Mouse (Mus musculus) embryonic fibroblast, embryonic 13.5 days (primary cell): ENCODE measurements around the gene Zmiz1. TPM values are rescaled to one million over a fixed set of nuclear protein-coding genes. Genes with fewer than 3 reads are reported as not detected.
A peak's percentile ranks its signal among the peaks of the same experiment; 100 is the strongest.

ENCODE experiments used
- H3K27ac ChIP-seq: 2 replicates; pipeline ENCODE4 v1.5.1; 2012; ENCODE audit warnings: low read length, control low read depth, inconsistent platforms; ENCODE audit not compliant: insufficient read depth
- H3K4me1 ChIP-seq: 2 replicates; pipeline ENCODE4 v1.6.1; 2011; ENCODE audit warnings: low read length; ENCODE audit not compliant: control insufficient read depth, insufficient read depth
- H3K4me3 ChIP-seq: 2 replicates; pipeline ENCODE4 v1.5.1; 2011; ENCODE audit warnings: mild to moderate bottlenecking, control low read depth, low read length; ENCODE audit not compliant: insufficient read depth
- CTCF ChIP-seq: IDR thresholded peaks from 2 replicates; pipeline ENCODE4 v1.5.1; 2011; ENCODE audit warnings: mild to moderate bottlenecking, control low read depth, low read length, moderate library complexity, borderline replicate concordance; ENCODE audit not compliant: insufficient read depth
- POLR2A ChIP-seq: IDR thresholded peaks from 2 replicates; pipeline ENCODE4 v1.6.1; 2011; ENCODE audit warnings: low read depth, mild to moderate bottlenecking, control low read depth, low read length, moderate library complexity
- polyA plus RNA-seq: library from polyadenylated mRNA; stranded (reverse); fragments of >200 nt; gene quantifications from 2 replicates; pipeline ENCODE4 v1.2.4, GENCODE M21; 2011; ENCODE audit warnings: low read depth; ENCODE audit not compliant: missing spikeins, insufficient read length

Gene Zmiz1
- polyA plus RNA-seq, 1 experiment: 61.9 TPM

DNA sequence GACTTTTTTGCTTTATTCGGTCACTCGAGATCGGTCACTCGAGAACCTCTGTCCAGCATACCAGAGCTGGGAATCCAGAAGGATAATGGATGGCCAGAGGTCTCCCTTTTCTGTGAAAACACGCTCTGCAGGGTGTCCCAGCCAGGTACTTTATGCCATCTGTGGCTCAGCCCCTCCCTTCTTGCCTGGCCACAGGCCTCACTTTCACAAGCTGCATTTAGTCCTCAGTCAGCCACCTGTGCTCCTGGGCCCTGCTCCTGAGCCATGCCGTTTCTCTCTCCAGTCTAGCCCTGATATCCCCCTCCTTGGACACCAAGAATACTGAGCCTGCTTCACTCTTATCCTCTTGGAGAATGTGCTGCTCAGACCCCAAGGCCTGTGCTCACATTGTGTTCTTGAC lies 182.1 kb downstream of the Zmiz1 start:
- no peak overlapping the region for H3K4me3 ChIP-seq
- H3K27ac ChIP-seq: no peak overlapping the region
- no peak for TF ChIP-seq CTCF
- TF ChIP-seq POLR2A: no peak
- no peaks in the 10 kb centered on the region for H3K4me1 ChIP-seq

GRCm38 (mm10) chr14:25645717-25646116 lies 186.7 kb downstream of the Zmiz1 start:
- no peak overlapping the region for H3K27ac ChIP-seq
- H3K4me3 ChIP-seq: no peak overlapping the region
- TF ChIP-seq POLR2A (no peak), CTCF (no peak)
- no peaks in the 10 kb centered on the region for H3K4me1 ChIP-seq

GRCm38 (mm10) chr14:25646161-25646621 lies 187.2 kb downstream of the Zmiz1 start:
- H3K4me3 ChIP-seq: no peak overlapping the region
- no peak overlapping the region for H3K27ac ChIP-seq
- H3K4me1 ChIP-seq: no peaks in the 10 kb centered on the region
- TF ChIP-seq POLR2A: no peak
- TF ChIP-seq CTCF: peak; percentile 54

DNA sequence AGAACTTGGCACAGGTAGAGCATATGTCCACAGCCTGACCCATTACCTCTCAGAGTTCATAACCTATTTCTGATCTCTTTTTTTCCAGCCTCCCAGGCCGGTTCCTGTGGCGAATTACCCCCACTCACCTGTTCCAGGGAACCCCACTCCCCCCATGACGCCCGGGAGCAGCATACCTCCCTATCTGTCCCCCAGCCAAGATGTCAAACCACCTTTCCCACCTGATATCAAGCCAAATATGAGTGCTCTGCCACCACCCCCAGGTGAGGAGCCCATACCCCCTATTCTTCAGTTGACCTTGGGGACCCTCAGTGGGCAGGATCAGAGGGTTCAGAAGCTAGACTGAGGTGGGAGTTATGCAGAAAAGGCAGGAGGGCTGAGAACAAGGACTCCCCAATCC lies 192.1 kb downstream of the Zmiz1 start:
- Histone ChIP-seq H3K4me1 (no peaks in the 10 kb centered on the region), H3K4me3 (no peak overlapping the region), H3K27ac (no peak overlapping the region)
- TF ChIP-seq CTCF: no peak
- TF ChIP-seq POLR2A: no peak

GRCm38 (mm10) chr14:25651905-25652304 lies 192.9 kb downstream of the Zmiz1 start:
- Histone ChIP-seq H3K4me3 (no peak overlapping the region), H3K4me1 (no peaks in the 10 kb centered on the region), H3K27ac (no peak overlapping the region)
- no peak for TF ChIP-seq CTCF

GRCm38 (mm10) chr14:25654401-25655197 lies 195.6 kb downstream of the Zmiz1 start:
- Histone ChIP-seq H3K4me1 (no peaks in the 10 kb centered on the region), H3K27ac (no peak overlapping the region), H3K4me3 (no peak overlapping the region)
- no peak for TF ChIP-seq CTCF
- TF ChIP-seq POLR2A: no peak

GRCm38 (mm10) chr14:25660661-25661060 lies 201.7 kb downstream of the Zmiz1 start:
- H3K27ac ChIP-seq: no peak overlapping the region

DNA sequence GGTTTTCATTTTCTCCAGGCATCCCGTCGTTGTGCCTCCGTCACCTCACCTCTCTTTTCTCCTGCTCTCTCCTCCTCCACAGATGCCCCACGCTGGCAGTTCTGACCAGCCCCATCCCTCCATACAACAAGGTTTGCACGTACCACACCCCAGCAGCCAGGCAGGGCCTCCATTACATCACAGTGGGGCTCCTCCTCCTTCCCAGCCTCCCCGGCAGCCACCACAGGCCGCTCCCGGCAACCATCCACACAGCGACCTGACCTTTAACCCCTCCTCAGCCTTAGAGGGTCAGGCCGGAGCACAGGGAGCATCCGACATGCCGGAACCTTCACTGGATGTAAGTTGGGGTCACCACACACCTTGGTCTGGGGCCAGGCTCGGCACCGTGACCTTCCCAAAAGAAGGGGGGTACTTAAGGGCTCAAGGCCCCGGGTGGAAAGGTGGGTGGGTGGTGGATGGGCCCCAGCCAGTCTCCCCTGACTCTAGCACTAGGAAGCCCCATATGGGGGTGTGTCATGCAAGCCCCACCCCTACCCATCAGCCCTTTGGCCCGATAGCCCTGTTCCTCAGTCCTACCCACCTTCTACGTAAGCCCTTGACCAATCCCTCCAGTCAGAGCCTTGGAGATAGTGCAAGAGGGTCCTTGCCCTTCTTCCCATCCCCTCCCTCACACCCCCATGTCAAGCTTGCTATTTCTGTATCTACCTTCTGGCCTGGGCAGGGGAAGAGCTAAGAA lies 202.4 kb downstream of the Zmiz1 start:
- TF ChIP-seq CTCF (no peak), POLR2A (no peak)
- H3K4me1 ChIP-seq: no peaks in the 10 kb centered on the region
- H3K27ac ChIP-seq: no peak overlapping the region
- no peak overlapping the region for H3K4me3 ChIP-seq

More at GRCm38 (mm10) chr14:25660661-25661060, 201.7 kb downstream of the Zmiz1 start:
- TF ChIP-seq POLR2A: no peak
- no peak for TF ChIP-seq CTCF
- Histone ChIP-seq H3K4me1 (no peaks in the 10 kb centered on the region), H3K4me3 (no peak overlapping the region)

GRCm38 (mm10) chr14:25663649-25664309 lies 204.8 kb downstream of the Zmiz1 start:
- no peaks in the 10 kb centered on the region for H3K4me1 ChIP-seq
- TF ChIP-seq POLR2A: no peak
- TF ChIP-seq CTCF: no peak
- no peak overlapping the region for H3K27ac ChIP-seq
- no peak overlapping the region for H3K4me3 ChIP-seq

DNA sequence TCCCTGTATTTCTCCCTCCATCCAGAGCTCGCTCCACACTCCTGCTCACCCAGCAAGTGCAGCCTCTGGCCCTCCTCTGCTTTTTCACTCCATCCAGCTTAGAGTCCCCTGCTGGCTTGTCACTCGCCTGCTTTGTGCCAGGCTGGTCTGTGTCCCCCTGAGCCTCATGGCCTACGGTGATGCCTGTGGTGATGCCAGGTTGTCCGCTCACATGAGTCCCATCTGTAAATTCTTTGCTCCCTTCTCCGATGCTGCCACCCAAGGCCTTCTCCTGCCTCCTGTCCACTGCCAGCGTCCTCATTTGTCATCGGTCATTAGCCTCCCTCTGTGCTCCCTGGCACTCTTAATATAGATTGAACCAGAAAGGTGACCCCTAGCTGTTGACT lies 205.3 kb downstream of the Zmiz1 start:
- Histone ChIP-seq H3K4me1 (no peaks in the 10 kb centered on the region), H3K4me3 (no peak overlapping the region), H3K27ac (no peak overlapping the region)
- TF ChIP-seq CTCF (no peak), POLR2A (no peak)
